Mouse (Mus musculus) C2C12 (cell line): ENCODE data around the gene Myo1b. TPM values are rescaled to one million over a fixed set of nuclear protein-coding genes. Genes with fewer than 3 reads are reported as not detected.

Source experiments
- H3K27me3 ChIP-seq: one replicate; pipeline ENCODE4 v1.6.1; 2011; ENCODE audit not compliant: control insufficient read depth, insufficient read depth, insufficient read length
- H3K36me3 ChIP-seq: one replicate; pipeline ENCODE4 v1.6.1; 2011; ENCODE audit not compliant: control insufficient read depth, insufficient read depth
- H3K4me3 ChIP-seq: one replicate; pipeline ENCODE4 v1.5.1; 2011; ENCODE audit warnings: mild to moderate bottlenecking, control low read depth; ENCODE audit not compliant: poor library complexity, insufficient read depth, severe bottlenecking
- H3K79me2 ChIP-seq: one replicate; pipeline ENCODE4 v1.6.1; 2011; ENCODE audit not compliant: control insufficient read depth, insufficient read depth
- H3K79me3 ChIP-seq: one replicate; pipeline ENCODE4 v1.6.1; 2011; ENCODE audit warnings: low read depth, control low read depth
- H3ac ChIP-seq: one replicate; pipeline ENCODE3; 2011; ENCODE audit warnings: low read depth; ENCODE audit not compliant: control insufficient read depth, insufficient read length
- CEBPB ChIP-seq: IDR thresholded peaks from one replicate; pipeline ENCODE4 v1.6.1; 2011; ENCODE audit warnings: low read depth, mild to moderate bottlenecking, control low read depth, moderate library complexity
- CTCF ChIP-seq: IDR thresholded peaks from one replicate; pipeline ENCODE4 v1.5.1; 2011; ENCODE audit not compliant: control insufficient read depth, insufficient read depth, insufficient read length
- FOSL1 ChIP-seq: IDR thresholded peaks from one replicate; pipeline ENCODE4 v1.8.0; 2011; ENCODE audit warnings: mild to moderate bottlenecking, low read length; ENCODE audit not compliant: poor library complexity, insufficient read depth, severe bottlenecking
- MAX ChIP-seq: IDR thresholded peaks from one replicate; pipeline ENCODE4 v1.6.1; 2011; ENCODE audit warnings: mild to moderate bottlenecking, control low read depth
- MYOD1 ChIP-seq: IDR thresholded peaks from one replicate; pipeline ENCODE4 v1.6.1; 2011; ENCODE audit warnings: low read depth; ENCODE audit not compliant: control insufficient read depth, insufficient read length
- MYOG ChIP-seq: IDR thresholded peaks from one replicate; pipeline ENCODE4 v1.6.1; 2011; ENCODE audit not compliant: control insufficient read depth, insufficient read length; ENCODE audit errors: extremely low read depth
- USF1 ChIP-seq: IDR thresholded peaks from one replicate; pipeline ENCODE4 v1.6.1; 2011; ENCODE audit warnings: low read depth, mild to moderate bottlenecking, control low read depth, moderate library complexity
- polyA plus RNA-seq: library from polyadenylated mRNA; unstranded; fragments of >200 nt; fragmentation: generic; extraction: Trizol; gene quantifications from one replicate; pipeline ENCODE4 v1.2.1, GENCODE M21; 2012; ENCODE audit warnings: missing spikeins

Myo1b gene
- polyA plus RNA-seq, 1 experiment, result 2.9 TPM

GRCm38 (mm10) chr1:51934176-51934924, 18.5 kb upstream of the Myo1b start:
- Histone ChIP-seq H3K36me3 (no peaks in the 10 kb centered on the region), H3K79me2 (no peaks in the 10 kb centered on the region), H3K79me3 (no peaks in the 10 kb centered on the region), H3K27me3 (no peaks in the 10 kb centered on the region), H3ac (no peak overlapping the region), H3K4me3 (no peak overlapping the region)
- TF ChIP-seq CEBPB, result no peak
- TF ChIP-seq MYOD1, result no peak
- no peak for TF ChIP-seq CTCF
- no peak for TF ChIP-seq FOSL1
- TF ChIP-seq MAX, result no peak
- no peak for TF ChIP-seq MYOG
- no peak for TF ChIP-seq USF1

- Histone ChIP-seq H3ac (no peak overlapping the region), H3K27me3 (no peaks in the 10 kb centered on the region), H3K4me3 (no peak overlapping the region), H3K79me3 (no peaks in the 10 kb centered on the region), H3K79me2 (no peaks in the 10 kb centered on the region), H3K36me3 (no peaks in the 10 kb centered on the region)
- TF ChIP-seq FOSL1 (no peak), CEBPB (no peak), USF1 (no peak), MYOD1 (no peak), MYOG (no peak)
Observed at GRCm38 (mm10) chr1:51932826-51933225, 17.0 kb upstream of the Myo1b start.

GRCm38 (mm10) chr1:51931561-51931960, 15.7 kb upstream of the Myo1b start:
- Histone ChIP-seq H3ac (no peak overlapping the region), H3K36me3 (no peaks in the 10 kb centered on the region), H3K79me2 (no peaks in the 10 kb centered on the region), H3K27me3 (no peaks in the 10 kb centered on the region), H3K79me3 (no peaks in the 10 kb centered on the region), H3K4me3 (no peak overlapping the region)
- no peak for TF ChIP-seq CEBPB
- TF ChIP-seq MYOG, result no peak
- TF ChIP-seq MAX, result no peak
- TF ChIP-seq FOSL1, result no peak
- no peak for TF ChIP-seq MYOD1

GRCm38 (mm10) chr1:51930584-51930983, 14.7 kb upstream of the Myo1b start:
- Histone ChIP-seq H3K27me3 (no peaks in the 10 kb centered on the region), H3K79me2 (no peaks in the 10 kb centered on the region), H3K79me3 (no peaks in the 10 kb centered on the region), H3K36me3 (no peaks in the 10 kb centered on the region), H3K4me3 (no peak overlapping the region), H3ac (no peak overlapping the region)
- TF ChIP-seq MAX, result no peak
- TF ChIP-seq CTCF, result no peak
- TF ChIP-seq MYOD1, result no peak
- no peak for TF ChIP-seq FOSL1
- TF ChIP-seq MYOG, result no peak
- TF ChIP-seq CEBPB, result no peak
- TF ChIP-seq USF1, result no peak

- H3K4me3 ChIP-seq, result no peak overlapping the region
- H3K79me3 ChIP-seq, result no peaks in the 10 kb centered on the region
- TF ChIP-seq CTCF (no peak), MAX (no peak), MYOG (no peak), USF1 (no peak), FOSL1 (no peak), CEBPB (no peak), MYOD1 (no peak)
- no peak overlapping the region for H3ac ChIP-seq
- H3K79me2 ChIP-seq, result no peaks in the 10 kb centered on the region
- no peaks in the 10 kb centered on the region for H3K36me3 ChIP-seq
- no peaks in the 10 kb centered on the region for H3K27me3 ChIP-seq
Observed at GRCm38 (mm10) chr1:51929557-51929956, 13.7 kb upstream of the Myo1b start.

GRCm38 (mm10) chr1:51922820-51923219, 6.9 kb upstream of the Myo1b start:
- no peaks in the 10 kb centered on the region for H3K27me3 ChIP-seq
- H3ac ChIP-seq, result no peak overlapping the region
- no peak for TF ChIP-seq MAX
- no peak for TF ChIP-seq FOSL1
- no peak for TF ChIP-seq MYOG
- no peak for TF ChIP-seq MYOD1
- no peak for TF ChIP-seq CEBPB
- TF ChIP-seq USF1, result no peak
- no peak for TF ChIP-seq CTCF
- no peaks in the 10 kb centered on the region for H3K79me2 ChIP-seq
- H3K4me3 ChIP-seq, result no peak overlapping the region
- H3K36me3 ChIP-seq, result no peaks in the 10 kb centered on the region
- H3K79me3 ChIP-seq, result no peaks in the 10 kb centered on the region
